Mouse (Mus musculus) brown adipose tissue, adult 24 weeks (tissue): ENCODE data around the gene Asrgl1. TPM values are rescaled to one million over a fixed set of nuclear protein-coding genes. Genes with fewer than 3 reads are reported as not detected.
"Not testable (repeated sequence)": the region's sequence is repeated elsewhere in the genome, so short reads cannot be mapped to it uniquely, and the experiment has no call there.

ENCODE experiments used
- H3K27ac ChIP-seq: fragments of 200-500 bp; replicated peaks from 2 replicates; pipeline ENCODE4 v1.5.1; 2012; ENCODE audit warnings: low read depth, mild to moderate bottlenecking, low read length
- H3K4me1 ChIP-seq: fragments of 200-500 bp; 2 replicates; pipeline ENCODE4 v1.6.1; 2012; ENCODE audit warnings: low read length, mixed read lengths; ENCODE audit not compliant: control insufficient read depth, insufficient read depth, insufficient read length
- H3K4me3 ChIP-seq: fragments of 200-500 bp; 2 replicates; pipeline ENCODE4 v1.5.1; 2012; ENCODE audit warnings: low read depth, mild to moderate bottlenecking, low read length, moderate library complexity; ENCODE audit not compliant: insufficient read depth
- polyA plus RNA-seq: library from polyadenylated mRNA; stranded (reverse); fragments of >200 nt; gene quantifications from 2 replicates; pipeline ENCODE4 v1.2.4, GENCODE M21; 2012; ENCODE audit not compliant: missing spikeins, insufficient read depth, insufficient read length

The Asrgl1 gene
- 9.2 and 10.1 TPM in 2 replicates for polyA plus RNA-seq

- Histone ChIP-seq H3K4me1 (no peaks in the 10 kb centered on the region), H3K4me3 (peak within 1 kb of the TSS; percentile 71), H3K27ac (0 out of 2 replicates have a peak within 1 kb of the TSS, but pooled peaks have one; percentile 2)
Observed at GRCm38 (mm10) chr19:9135512-9136331, at the start of gene Asrgl1. Asrgl1 (minus strand) TSS chr19:9135636.

- no peak overlapping the region for H3K27ac ChIP-seq
- H3K4me1 ChIP-seq: no peaks in the 10 kb centered on the region
- H3K4me3 ChIP-seq: no peak overlapping the region
Observed at GRCm38 (mm10) chr19:9146214-9146613, 10.8 kb upstream of the Asrgl1 start.

DNA sequence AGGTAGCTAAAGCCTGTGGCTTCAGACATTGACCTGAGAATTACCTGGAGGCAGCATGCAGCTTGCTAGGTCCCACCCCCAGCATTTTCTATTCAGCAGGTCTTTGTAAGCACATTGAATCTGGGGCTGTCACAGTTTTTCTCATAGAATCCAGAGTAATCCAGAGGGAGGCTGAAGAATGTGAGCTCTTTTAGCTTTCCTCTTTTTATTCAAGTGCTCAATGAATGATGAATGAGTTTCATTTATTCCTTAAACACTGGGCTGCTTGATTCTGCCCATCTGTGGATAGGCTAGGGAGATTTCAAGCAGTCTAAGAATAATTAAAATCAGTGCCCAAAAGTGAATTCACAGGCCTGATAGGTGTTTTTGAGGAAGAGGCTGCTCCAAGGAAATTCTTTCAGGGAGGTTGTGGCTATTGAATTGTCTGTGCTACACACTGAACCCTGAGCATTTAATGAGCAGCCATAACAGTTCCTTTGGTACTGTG is 8.2 kb upstream of the Asrgl1 start:
- no peak overlapping the region for H3K4me3 ChIP-seq
- H3K4me1 ChIP-seq: no peaks in the 10 kb centered on the region
- no peak overlapping the region for H3K27ac ChIP-seq

- no peak overlapping the region for H3K27ac ChIP-seq
- H3K4me1 ChIP-seq: no peaks in the 10 kb centered on the region
- no peak overlapping the region for H3K4me3 ChIP-seq
Observed at GRCm38 (mm10) chr19:9143230-9143629, 7.8 kb upstream of the Asrgl1 start.

DNA sequence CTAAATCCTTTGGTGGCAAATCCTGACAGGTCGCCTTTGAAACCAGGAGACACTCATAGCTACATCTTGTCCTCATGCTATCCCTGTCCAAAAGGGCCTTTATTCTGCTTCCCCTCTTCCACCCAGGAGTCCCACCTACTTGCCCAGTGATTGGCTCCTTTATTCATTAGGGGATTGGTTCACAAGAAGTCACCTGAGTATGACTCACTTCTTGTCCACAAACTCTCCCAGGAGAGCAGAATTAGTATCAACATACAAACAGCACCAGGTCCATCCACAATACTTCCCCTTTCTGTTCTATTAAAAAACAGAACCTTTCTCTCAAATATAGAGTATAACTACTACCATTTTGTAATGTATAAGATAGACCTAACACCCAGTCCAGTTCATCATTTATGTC is 4.9 kb upstream of the Asrgl1 start:
- H3K4me1 ChIP-seq, H3K27ac ChIP-seq, H3K4me3 ChIP-seq: not testable (repeated sequence)

DNA sequence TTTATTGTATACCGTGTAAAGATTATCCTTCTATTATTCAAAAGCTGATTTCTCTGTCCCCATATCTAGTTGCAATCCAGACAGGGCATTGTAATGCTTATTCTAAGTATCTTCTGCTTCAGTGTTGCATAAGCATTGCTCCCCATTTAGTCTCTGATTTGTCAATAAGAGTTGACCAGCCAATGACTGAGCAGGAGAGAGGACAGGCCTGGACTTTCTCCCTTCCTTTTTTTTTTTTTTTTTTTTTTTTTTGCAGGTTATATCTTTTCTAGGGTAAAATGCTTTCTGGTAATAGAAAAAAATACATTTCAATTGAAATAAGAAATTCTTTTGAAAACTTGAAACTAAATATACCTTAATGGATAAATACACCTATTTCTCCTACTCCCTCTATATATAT is 1.7 kb upstream of the Asrgl1 start:
- Histone ChIP-seq H3K27ac (no peak overlapping the region), H3K4me3 (no peak overlapping the region), H3K4me1 (no peaks in the 10 kb centered on the region)

DNA sequence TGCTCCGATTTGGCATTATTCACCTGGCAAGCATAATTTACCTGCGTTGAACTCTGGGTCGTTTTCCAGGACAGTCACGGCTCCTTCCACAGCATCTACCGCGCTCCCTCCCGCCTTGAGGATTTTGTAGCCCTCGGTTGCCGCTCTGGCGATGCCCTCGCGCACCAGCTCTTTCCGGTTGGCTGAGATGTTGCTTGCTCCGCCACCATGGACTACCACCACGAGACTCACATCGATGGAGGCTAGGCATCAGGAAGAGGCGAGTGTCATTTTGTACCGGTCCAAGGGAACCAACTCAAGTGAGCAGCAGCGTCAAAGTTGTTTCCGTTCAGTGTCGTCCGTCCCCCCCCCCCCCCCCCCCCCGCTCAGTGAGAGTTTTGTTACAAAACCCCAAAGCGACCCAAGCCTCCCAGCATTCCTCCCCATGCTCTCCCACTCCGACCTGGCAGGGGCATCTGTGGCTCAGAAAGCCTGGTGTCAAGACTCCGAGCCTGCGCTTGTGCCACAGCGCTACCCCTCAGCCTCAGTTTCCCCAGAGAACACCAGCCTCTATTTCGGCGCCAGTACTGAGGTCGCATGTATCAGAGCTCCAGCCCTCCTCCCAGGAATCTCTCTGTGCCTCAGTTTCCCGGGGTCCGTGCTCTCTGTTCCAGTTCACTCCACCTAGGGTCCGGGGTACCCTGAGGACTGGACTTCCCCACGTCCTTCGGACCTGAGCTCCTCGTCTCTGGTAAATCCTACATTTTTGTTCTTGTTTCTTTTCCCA is 507 bp downstream of the Asrgl1 start:
- Histone ChIP-seq H3K4me1 (no peaks in the 10 kb centered on the region), H3K27ac (0 out of 2 replicates have a peak overlapping the region, but pooled peaks have one; percentile 2)

GRCm38 (mm10) chr19:9129996-9130395 is 5.4 kb downstream of the Asrgl1 start:
- H3K4me3 ChIP-seq: no peak overlapping the region
- no peak overlapping the region for H3K27ac ChIP-seq

More for the DNA sequence above, 507 bp downstream of the Asrgl1 start:
- H3K4me3 ChIP-seq: peak overlapping the region; percentile 71

GRCm38 (mm10) chr19:9128499-9129194 is 6.8 kb downstream of the Asrgl1 start:
- H3K27ac ChIP-seq: no peak overlapping the region
- H3K4me1 ChIP-seq: no peaks in the 10 kb centered on the region
- H3K4me3 ChIP-seq: no peak overlapping the region

More at GRCm38 (mm10) chr19:9129996-9130395, 5.4 kb downstream of the Asrgl1 start:
- no peaks in the 10 kb centered on the region for H3K4me1 ChIP-seq

DNA sequence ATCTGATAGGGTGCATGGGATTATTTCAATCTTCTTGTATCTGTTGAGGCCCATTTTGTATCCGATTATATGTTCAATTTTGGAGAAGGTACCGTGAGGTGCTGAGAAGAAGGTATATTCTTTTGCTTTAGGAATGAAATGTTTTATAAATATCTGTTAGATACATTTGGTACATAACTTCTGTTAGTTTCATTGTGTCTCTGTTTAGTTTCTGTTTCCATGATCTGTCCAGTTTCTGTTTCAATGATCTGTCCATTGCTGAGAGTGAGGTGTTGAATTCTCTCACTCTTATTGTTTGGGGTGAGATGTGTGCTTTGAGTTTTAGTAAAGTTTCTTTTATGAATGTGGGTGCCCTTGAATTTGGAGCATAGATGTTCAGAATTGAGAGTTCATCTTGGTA is 11.4 kb downstream of the Asrgl1 start:
- not testable (repeated sequence) for H3K27ac ChIP-seq, H3K4me3 ChIP-seq

DNA sequence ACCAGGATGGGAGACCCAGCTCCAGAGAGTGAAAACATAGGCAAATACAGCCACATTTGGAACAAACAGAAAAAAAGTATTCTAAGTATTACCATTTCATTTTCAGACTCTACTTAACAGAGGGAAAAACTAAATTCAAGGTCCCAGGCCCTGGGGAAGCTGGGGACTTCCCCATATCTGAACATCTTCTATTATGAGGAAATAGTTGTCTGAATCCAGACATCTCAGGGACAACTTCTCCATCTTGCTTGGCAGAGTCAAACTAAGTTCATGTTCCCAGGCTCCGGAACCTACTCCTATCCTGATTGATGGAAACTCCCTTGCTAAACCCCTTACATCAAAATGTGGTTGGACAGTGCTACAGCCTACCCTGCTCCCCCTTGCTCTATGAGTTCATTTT is 13.0 kb downstream of the Asrgl1 start:
- H3K27ac ChIP-seq: no peak overlapping the region
- H3K4me1 ChIP-seq: no peaks in the 10 kb centered on the region
- no peak overlapping the region for H3K4me3 ChIP-seq

More for the DNA sequence above, 11.4 kb downstream of the Asrgl1 start:
- H3K4me1 ChIP-seq: not testable (repeated sequence)

DNA sequence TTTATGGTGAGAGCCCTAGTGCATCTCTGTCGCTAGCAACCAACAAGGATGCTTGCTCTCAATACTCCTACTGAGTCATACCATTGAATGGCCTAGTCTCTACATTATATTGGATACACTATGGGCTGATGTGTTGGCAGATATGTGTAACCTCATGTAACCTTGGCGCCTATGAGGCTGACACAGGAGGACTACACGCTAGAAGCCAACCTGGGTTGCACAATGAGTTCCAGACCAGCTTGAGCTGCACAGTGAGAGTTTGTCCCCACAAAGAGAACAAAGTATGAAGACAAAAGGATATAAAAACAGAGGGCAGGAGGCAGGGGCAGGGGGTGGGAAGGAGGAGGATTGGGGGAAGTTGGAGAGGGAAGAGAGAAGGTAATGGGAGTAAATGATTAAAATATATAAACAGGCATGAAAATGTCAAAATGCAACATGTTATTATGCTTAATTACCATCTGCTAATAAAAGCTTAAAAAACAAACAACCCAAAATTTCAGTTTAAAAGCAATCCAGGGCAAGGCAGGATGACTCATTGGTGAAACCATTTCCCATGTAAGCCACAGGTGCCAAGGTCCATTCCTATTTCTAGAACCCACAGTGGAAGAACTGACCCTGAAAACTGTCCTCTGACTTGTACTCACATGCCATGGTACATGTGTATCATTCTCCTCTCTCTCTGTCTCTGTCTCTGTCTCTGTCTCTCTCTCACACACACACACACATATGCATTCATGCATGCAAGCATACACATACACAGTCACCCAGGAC is 15.6 kb downstream of the Asrgl1 start:
- no peak overlapping the region for H3K4me3 ChIP-seq
- H3K27ac ChIP-seq: no peak overlapping the region
- H3K4me1 ChIP-seq: no peaks in the 10 kb centered on the region

DNA sequence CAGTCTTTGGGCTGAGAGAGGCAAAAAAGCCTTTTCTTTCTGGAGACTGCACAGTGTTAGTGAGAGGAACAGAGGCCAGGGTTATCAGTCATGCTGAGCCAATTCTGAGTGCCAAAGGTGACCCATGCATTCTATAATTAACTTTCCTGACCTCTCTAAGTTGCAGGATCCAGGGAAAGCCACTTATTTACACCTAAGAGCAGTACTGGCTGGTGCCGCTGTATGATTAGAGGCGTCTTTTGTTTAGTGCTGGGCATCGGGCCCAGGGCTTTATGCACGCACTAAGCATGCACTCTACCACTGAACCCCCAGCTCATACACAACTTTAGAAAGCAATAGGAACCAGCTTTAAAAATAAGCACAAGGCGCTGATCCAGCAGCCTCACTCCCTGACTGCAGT is 18.2 kb downstream of the Asrgl1 start:
- H3K27ac ChIP-seq: no peak overlapping the region
- H3K4me1 ChIP-seq: no peaks in the 10 kb centered on the region
- no peak overlapping the region for H3K4me3 ChIP-seq

GRCm38 (mm10) chr19:9116268-9116667 is 19.2 kb downstream of the Asrgl1 start:
- Histone ChIP-seq H3K4me1 (no peaks in the 10 kb centered on the region), H3K27ac (no peak overlapping the region), H3K4me3 (no peak overlapping the region)
